7 mouse cellular contexts compared by ENCODE assay signal in the genomic region with DNA sequence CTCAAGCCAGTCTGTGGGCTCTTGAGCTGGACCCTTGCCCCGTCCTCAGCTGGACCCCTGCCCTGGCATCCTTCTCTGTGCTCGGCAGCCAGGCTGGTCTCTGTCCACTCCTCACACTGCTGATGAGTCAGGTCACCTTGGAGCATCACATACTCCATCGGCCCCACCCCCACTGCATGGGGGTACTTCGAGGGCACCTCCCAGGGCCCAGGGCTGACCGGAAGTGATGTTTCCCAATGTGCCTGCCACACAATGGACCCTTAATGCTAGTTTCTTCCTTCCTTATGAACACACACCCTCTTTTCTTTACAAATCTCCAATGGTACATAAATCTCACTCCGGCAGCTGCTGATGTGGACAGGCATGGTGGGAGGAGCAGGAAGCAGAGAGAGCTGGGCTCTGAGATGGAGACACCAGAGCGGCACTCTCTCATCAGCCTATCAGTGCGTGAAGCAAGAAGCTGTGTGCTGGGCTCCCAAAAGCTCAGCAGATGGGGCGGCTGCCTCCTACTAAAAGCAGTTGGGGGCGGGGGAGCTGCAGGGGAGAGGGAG.
DNase-seq lines count a peak whose midpoint lies in the region; ATAC-seq and TF ChIP-seq lines count a peak whose summit lies in the region.

No protein-coding gene starts in this region.

- H3K4me1 ChIP-seq in spleen, adult 2 months (ENCODE audit: control insufficient read depth, insufficient read depth, insufficient read length), result no peaks in the 10 kb centered on the region
- peaks cover 14% of the 10 kb centered on the region for H3K4me1 ChIP-seq in heart, embryonic 11.5 days (ENCODE audit: control insufficient read depth, insufficient read depth, low read length)
- peaks cover 15% of the 10 kb centered on the region for H3K4me1 ChIP-seq in liver, embryonic 13.5 days (replicated peaks)

- no peaks in the 10 kb centered on the region for H3K36me3 ChIP-seq in spleen, adult 2 months (ENCODE audit: control insufficient read depth, insufficient read depth, low read length)
- H3K36me3 ChIP-seq in heart, embryonic 11.5 days (ENCODE audit: control insufficient read depth, insufficient read depth, low read length), result no peaks in the 10 kb centered on the region
- H3K36me3 ChIP-seq in liver, embryonic 13.5 days, result no peaks in the 10 kb centered on the region

- no peak for TF ChIP-seq CTCF in spleen, adult 2 months (IDR thresholded peaks at IDR 0.05; ENCODE audit: extremely low read depth, insufficient read depth, insufficient read length, insufficient replicate concordance)

- H3K9me3 ChIP-seq in heart, embryonic 11.5 days (replicated peaks; ENCODE audit: control insufficient read depth, low read length), result 0 out of 2 replicates have a peak, but pooled peaks cover 2% of the 10 kb centered on the region
- H3K9me3 ChIP-seq in liver, embryonic 13.5 days (replicated peaks), result no peaks in the 10 kb centered on the region

- peak overlapping the region; percentile 5; the same call in 1 of the 2 replicates for H3K27ac ChIP-seq in spleen, adult 2 months (ENCODE audit: insufficient read depth, low read length)
- no peak overlapping the region for H3K27ac ChIP-seq in heart, embryonic 11.5 days (ENCODE audit: low read depth, low read length)
- H3K27ac ChIP-seq in liver, embryonic 13.5 days, result peak overlapping the region; percentile 65

- no peak overlapping the region for H3K9ac ChIP-seq in heart, embryonic 11.5 days (ENCODE audit: low read depth, low read length)
- H3K9ac ChIP-seq in liver, embryonic 13.5 days, result no peak overlapping the region

- no peaks in the 10 kb centered on the region for H3K27me3 ChIP-seq in spleen, adult 2 months (ENCODE audit: control insufficient read depth, insufficient read depth, low read length)
- H3K27me3 ChIP-seq in heart, embryonic 11.5 days (ENCODE audit: control insufficient read depth, insufficient read depth, low read length), result no peaks in the 10 kb centered on the region
- no peaks in the 10 kb centered on the region for H3K27me3 ChIP-seq in liver, embryonic 13.5 days

- no peak overlapping the region for H3K4me2 ChIP-seq in heart, embryonic 11.5 days
- no peak overlapping the region for H3K4me2 ChIP-seq in liver, embryonic 13.5 days

- DNase-seq in spleen, adult 2 months (ENCODE audit: low read depth in 1 of 2, low spot score in 2 of 2), result no peak
- no peak for DNase-seq in spleen, adult 18-20 months
- peak; percentile 84 for DNase-seq in kidney, postnatal 10 days
- DNase-seq in liver, embryonic 13.5 days, result no peak
- DNase-seq in right cerebral cortex, adult 2 months (ENCODE audit: low spot score in 2 of 2), result peak; percentile 37 to 47
- no peak for DNase-seq in ovary, postnatal 36 days (ENCODE audit: low spot score)

- no peak for TF ChIP-seq POLR2A in spleen, adult 2 months (IDR thresholded peaks at IDR 0.05; ENCODE audit: low read depth, low read length)

- WGBS in spleen, adult 2 months, result 45% methylated on average over 10 of the region's 10 CpGs
- 47% methylated on average over 10 of the region's 10 CpGs for WGBS in heart, embryonic 11.5 days (ENCODE audit: insufficient replicate concordance)
- 26% methylated on average over 10 of the region's 10 CpGs for WGBS in liver, embryonic 13.5 days (ENCODE audit: insufficient replicate concordance)

- no peak overlapping the region for H3K4me3 ChIP-seq in spleen, adult 2 months (ENCODE audit: extremely low read depth, insufficient read depth, insufficient read length)
- H3K4me3 ChIP-seq in heart, embryonic 11.5 days (ENCODE audit: low read depth, low read length), result no peak overlapping the region
- H3K4me3 ChIP-seq in liver, embryonic 13.5 days (replicated peaks), result no peak overlapping the region

- peak; percentile 37; the same call in 1 of the 2 replicates for ATAC-seq in heart, embryonic 11.5 days (replicated peaks; ENCODE audit: insufficient number of reproducible peaks, low FRiP score, low TSS enrichment)
- ATAC-seq in liver, embryonic 13.5 days (ENCODE audit: low read depth), result 0 out of 2 replicates have a peak, but pooled peaks have one; percentile 36

Comparison
In these comparisons a context has a peak if more than half of its experiments do, and no peak if none do; other contexts are left out.
1. DNase-seq: peak in kidney, postnatal 10 days (single experiment) and right cerebral cortex, adult 2 months (2 of 2); none in spleen, adult 2 months (0 of 2), spleen, adult 18-20 months (0 of 2), liver, embryonic 13.5 days (single experiment) and ovary, postnatal 36 days (single experiment).